Mouse (Mus musculus) bone marrow, adult 2 months (tissue): ENCODE results near the gene Mlst8.

ENCODE experiments used
- CTCF ChIP-seq: fragments of 200-500 bp; IDR thresholded peaks from 2 replicates; pipeline ENCODE4 v1.5.1; 2011; ENCODE audit warnings: low read length, control low read depth; ENCODE audit not compliant: control insufficient read depth, insufficient read depth
- POLR2A ChIP-seq: fragments of 200-500 bp; IDR thresholded peaks from 2 replicates; pipeline ENCODE4 v1.6.1; 2011; ENCODE audit warnings: low read depth, mild to moderate bottlenecking, control low read depth, low read length, borderline replicate concordance; ENCODE audit not compliant: control insufficient read depth

GRCm38 (mm10) chr17:24490399-24490798 lies 11.5 kb upstream of the Mlst8 start:
- no peak for TF ChIP-seq POLR2A
- no peak for TF ChIP-seq CTCF
